Mouse (Mus musculus): Measurements from ENCODE around the gene Teddm1a. TPM values are rescaled to one million over a fixed set of nuclear protein-coding genes. Genes with fewer than 3 reads are reported as not detected.

Gene Teddm1a
- polyA plus RNA-seq (2017; shearing (Covaris generic)) = 0.38 TPM

GRCm38 (mm10) chr1:153891442-153891841, at the start of gene Teddm1a:
Gene Teddm1a, plus strand, starts transcription at chr1:153891742.

DNA sequence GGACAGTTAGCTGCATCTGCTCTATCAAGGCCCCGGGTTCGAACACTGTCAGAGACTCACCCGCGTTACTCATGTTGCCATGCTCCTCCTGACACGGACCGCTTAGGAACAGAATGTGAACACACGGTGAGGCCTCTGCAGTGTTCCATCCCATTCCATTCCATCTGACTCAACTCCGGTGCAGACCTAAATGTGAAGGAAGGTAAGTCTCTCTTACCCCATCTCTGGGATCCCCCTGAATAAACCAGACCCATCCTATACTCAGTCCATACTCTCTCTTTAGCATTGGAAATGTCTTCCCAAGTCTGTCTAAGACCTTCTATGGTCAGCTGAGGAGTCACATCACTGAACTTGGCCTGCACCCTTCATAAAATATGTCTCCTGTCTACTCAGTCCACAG, 47.5 kb upstream of the Teddm1a start, which contains the start of gene Rgsl1:
Gene Rgsl1 (minus strand): TSS at position 101 of the 400 bp plus-strand sequence.

DNA sequence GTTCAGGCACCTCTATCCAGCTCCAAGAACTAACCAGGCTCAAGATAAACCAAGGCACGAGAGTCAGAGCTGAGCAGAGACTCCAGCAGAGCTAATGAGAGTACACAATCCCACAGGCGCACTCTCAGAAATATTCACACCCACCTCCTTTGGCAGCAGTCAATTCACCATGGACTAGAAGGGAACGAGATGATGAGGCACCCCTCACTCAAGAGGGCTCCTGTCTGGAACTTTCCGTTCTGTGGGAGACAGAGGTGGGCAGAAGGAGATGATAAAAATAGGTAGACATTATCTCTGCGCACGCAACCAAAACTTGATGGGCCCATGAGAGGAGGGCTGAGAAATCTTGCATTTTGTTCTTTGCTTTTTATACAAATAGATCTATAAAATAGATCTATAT, 17.5 kb upstream of the Teddm1a start, which contains the start of gene Teddm1b:
Gene Teddm1b (plus strand): TSS at position 301 of the 400 bp plus-strand sequence.

GRCm38 (mm10) chr1:153899731-153900380, 8.3 kb downstream of the Teddm1a start, which contains the start of the genes Glul and Teddm2:
Gene Glul, plus strand, starts transcription at chr1:153899944.
Gene Teddm2, minus strand, starts transcription at chr1:153900228.

Other genes with a start within 250 kb of the Teddm1a start
- 0.13 TPM for gene Rgs8, start 238.7 kb upstream of the Teddm1a start, polyA plus RNA-seq (2017; shearing (Covaris generic))
- 50.2 TPM for gene Rgs16, start 151.4 kb upstream of the Teddm1a start, polyA plus RNA-seq (2017; shearing (Covaris generic))
- 13.0 TPM for gene Rnasel, start 142.3 kb upstream of the Teddm1a start, polyA plus RNA-seq (2017; shearing (Covaris generic))
- not detected for gene Rgsl1, start 47.6 kb upstream of the Teddm1a start, polyA plus RNA-seq (2017; shearing (Covaris generic))
- not detected for gene Teddm1b, start 17.4 kb upstream of the Teddm1a start, polyA plus RNA-seq (2017; shearing (Covaris generic))
- gene Glul, start 8.2 kb downstream of the Teddm1a start, polyA plus RNA-seq (2017; shearing (Covaris generic)) = 53.6 TPM
- 0.17 TPM for gene Teddm2, start 8.5 kb downstream of the Teddm1a start, polyA plus RNA-seq (2017; shearing (Covaris generic))

Data from effector memory CD4-positive, alpha-beta T cell, adult 7 months (primary cell).